Mouse (Mus musculus) splenic B cell, adult 2 months (primary cell): ENCODE measurements at regions not wholly inside any gene's neighbourhood (a gene's known extent, or its start where the extent isn't known, plus 50 kb on each side); places are given as distances from the start of the nearest gene placed in this dataset.
"Not testable (repeated sequence)": the region's sequence is repeated elsewhere in the genome, so short reads cannot be mapped to it uniquely, and the experiment has no call there.

Source experiments
- DNase-seq: peaks from one replicate; pipeline ENCODE4 v3.0.0-alpha.2; 2011; ENCODE audit warnings: low read depth, low spot score
- H3K27me3 ChIP-seq: 2 replicates; pipeline ENCODE4 v1.6.1; 2012; ENCODE audit warnings: mild to moderate bottlenecking, low read length, moderate library complexity, mixed read lengths; ENCODE audit not compliant: control insufficient read depth, poor library complexity, insufficient read depth, severe bottlenecking
- H3K36me3 ChIP-seq: 2 replicates; pipeline ENCODE4 v1.6.1; 2012; ENCODE audit warnings: mild to moderate bottlenecking, low read length, moderate library complexity, mixed read lengths; ENCODE audit not compliant: control insufficient read depth, poor library complexity, insufficient read depth, severe bottlenecking

GRCm38 (mm10) chr11:121894801-121895200 is 64.8 kb downstream of the Ptchd3 start:
- H3K27me3 ChIP-seq: no peaks in the 10 kb centered on the region; the same call in 1 of the 2 replicates
- DNase-seq: no peak
- H3K36me3 ChIP-seq: no peaks in the 10 kb centered on the region

DNA sequence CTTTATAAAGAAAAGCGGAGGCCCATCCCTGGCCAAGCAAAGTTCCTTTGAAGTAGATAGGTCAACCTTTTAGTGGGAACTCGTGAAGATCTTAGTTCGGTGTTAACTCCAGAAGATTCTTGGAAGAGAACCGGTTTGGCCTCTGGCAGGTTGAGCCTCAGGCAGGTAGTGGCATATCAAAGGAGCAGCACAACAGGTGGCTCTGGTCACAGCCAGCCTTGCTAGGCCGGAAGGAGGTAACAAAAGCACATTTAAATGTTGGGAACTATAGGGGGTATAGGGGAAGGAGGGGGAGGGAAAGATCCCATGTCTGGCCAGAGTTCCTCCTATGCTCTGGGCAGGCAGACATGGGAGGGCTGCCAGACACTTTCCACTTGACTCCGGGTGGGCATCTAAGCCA is 74.3 kb downstream of the Ptchd3 start:
- H3K36me3 ChIP-seq, H3K27me3 ChIP-seq, DNase-seq: not testable (repeated sequence)

DNA sequence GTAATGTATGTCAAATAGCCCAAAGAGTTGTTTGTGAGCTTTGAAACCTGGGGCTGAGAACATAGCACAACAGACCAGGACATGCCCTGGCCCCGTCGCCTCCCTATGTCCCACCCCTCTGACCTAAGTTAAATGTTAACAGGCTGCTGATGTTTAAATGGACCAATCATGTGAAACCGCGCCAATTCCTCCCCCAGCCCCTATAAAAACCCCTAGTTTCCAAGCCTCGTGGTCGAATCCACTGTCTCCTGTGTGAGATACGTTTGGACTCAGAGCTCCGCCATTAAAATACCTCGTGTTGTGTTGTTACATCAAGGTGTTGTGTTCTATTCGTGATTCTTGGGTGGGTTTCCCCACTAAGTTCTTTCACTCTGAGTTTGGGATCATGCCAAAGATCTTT is 94.6 kb downstream of the Ptchd3 start:
- not testable (repeated sequence) for H3K36me3 ChIP-seq, H3K27me3 ChIP-seq, DNase-seq

DNA sequence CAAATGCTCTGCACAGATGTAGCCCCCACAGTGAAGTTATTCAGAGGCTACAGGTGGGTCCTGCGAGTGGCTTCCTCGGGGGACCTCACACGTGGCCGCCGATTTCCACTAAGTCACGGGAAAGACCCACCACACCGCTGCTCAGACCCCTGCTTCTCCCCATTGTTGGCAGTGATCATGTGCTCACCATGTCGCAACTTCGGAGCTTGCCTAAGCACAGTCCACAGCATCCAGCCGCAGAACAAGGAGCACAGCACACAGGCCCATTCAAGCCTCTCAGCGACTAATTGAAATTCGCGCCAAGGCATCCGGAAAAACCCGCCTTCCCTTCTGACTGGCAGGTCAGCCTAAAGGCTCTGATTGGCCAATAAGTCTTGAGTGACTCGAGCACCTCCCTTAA is 95.0 kb downstream of the Ptchd3 start:
- H3K27me3 ChIP-seq, DNase-seq, H3K36me3 ChIP-seq: not testable (repeated sequence)

- DNase-seq, H3K36me3 ChIP-seq, H3K27me3 ChIP-seq: not testable (repeated sequence)
Observed at GRCm38 (mm10) chr11:121951726-121952125, 121.7 kb downstream of the Ptchd3 start.

DNA sequence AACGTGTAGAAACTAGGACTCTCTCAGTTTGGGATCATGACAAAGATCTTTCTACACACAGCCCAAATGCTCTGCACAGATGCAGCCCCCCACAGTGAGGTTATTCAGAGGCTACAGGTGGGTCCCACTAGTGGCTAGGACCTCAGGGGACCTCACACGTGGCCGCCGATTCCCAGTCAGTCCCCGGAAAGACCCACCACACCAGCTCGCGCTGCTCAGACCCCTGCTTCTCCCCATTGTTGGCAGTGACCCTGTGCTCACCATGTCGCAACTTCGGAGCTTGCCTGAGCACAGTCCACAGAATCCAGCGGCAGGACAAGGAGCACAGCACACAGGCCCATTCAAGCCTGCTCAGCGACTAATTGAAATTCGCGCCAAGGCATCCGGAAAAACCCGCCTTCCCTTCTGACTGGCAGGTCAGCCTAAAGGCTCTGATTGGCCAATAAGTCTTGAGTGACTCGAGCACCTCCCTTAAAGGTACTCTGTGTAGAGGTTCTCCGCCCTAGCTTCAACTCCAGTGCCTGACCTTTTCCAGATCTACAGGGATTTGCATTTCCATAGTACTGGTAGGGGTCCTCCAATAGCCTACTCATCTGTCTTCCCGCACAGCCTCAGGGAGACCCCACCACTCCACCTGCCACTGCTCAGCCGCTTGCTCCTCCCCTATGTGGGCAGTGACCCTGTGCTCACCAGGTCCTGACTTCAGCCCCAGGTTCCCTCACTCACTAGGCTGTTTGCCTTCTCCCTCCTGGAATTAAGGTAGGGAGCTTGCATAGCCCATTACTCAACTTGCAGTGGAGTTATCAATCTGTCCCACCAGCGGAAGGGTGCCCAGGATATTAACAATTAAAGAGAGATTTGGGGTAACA is 126.6 kb downstream of the Ptchd3 start:
- not testable (repeated sequence) for DNase-seq, H3K27me3 ChIP-seq, H3K36me3 ChIP-seq

- not testable (repeated sequence) for H3K36me3 ChIP-seq, H3K27me3 ChIP-seq, DNase-seq
Observed at GRCm38 (mm10) chr11:121958735-121959134, 128.7 kb downstream of the Ptchd3 start.

DNA sequence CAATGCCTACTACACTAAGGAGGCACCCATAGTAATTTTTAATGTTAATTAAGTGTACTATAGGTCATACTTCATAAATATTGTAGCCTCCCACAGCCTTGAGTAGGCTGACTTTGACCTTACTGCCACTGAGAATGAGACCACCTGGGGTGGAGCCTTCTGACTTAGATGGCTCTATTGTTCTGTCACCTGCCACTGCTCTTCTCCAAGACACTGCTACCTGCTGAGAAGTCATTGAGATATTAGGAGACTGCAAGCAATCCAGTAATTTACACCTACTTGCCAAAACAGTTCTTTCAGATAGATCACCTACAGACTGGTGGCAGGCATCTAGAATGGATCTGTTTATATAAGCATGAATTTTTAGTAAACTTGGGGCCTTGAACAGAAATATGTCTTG is 134.1 kb downstream of the Ptchd3 start:
- not testable (repeated sequence) for DNase-seq, H3K27me3 ChIP-seq, H3K36me3 ChIP-seq

DNA sequence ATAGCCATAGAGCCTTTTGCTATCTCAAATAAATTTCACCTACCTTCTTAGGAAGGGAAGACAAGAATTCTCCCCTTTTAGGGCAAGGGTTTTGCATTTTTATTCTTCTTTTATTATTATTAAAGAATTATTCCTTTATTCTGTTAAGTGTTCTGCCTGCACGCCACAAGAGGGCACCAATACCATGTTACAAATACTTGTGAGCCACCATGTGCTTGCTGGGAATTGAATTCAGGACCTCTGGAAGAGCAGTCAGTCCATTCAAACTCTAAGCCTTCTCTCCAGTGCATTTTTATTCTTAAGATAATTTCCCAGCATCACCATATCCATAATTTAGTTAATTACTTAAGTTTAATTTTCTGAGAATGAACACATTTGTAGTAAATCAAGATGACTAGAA is 135.9 kb downstream of the Ptchd3 start:
- DNase-seq: peak; percentile 16
- H3K27me3 ChIP-seq, H3K36me3 ChIP-seq: not testable (repeated sequence)
